Mouse (Mus musculus) heart, adult 2 months (tissue): ENCODE results near the gene Mum1. TPM values are rescaled to one million over a fixed set of nuclear protein-coding genes. Genes with fewer than 3 reads are reported as not detected.
"Not testable (repeated sequence)": the region's sequence is repeated elsewhere in the genome, so short reads cannot be mapped to it uniquely, and the experiment has no call there.

ENCODE experiments used
- DNase-seq, 2 experiments: peaks; one replicate each; pipeline ENCODE4 v3.0.0; 2021
- H3K27ac ChIP-seq: fragments of 200-600 bp; 2 replicates; pipeline ENCODE4 v1.8.1; 2022
- H3K27me3 ChIP-seq: fragments of 200-500 bp; 2 replicates; pipeline ENCODE4 v1.6.1; 2012; ENCODE audit warnings: mild to moderate bottlenecking, low read length, inconsistent platforms, mixed read lengths; ENCODE audit not compliant: control insufficient read depth, insufficient read depth
- H3K36me3 ChIP-seq: fragments of 200-500 bp; 2 replicates; pipeline ENCODE4 v1.6.1; 2012; ENCODE audit warnings: low read length, inconsistent platforms; ENCODE audit not compliant: control insufficient read depth, insufficient read depth
- H3K4me1 ChIP-seq: fragments of 200-500 bp; 2 replicates; pipeline ENCODE4 v1.6.1; 2011; ENCODE audit warnings: low read length; ENCODE audit not compliant: control insufficient read depth, insufficient read depth
- H3K4me3 ChIP-seq: fragments of 200-600 bp; 2 replicates; pipeline ENCODE4 v1.8.1; 2022
- H3K79me2 ChIP-seq: fragments of 200-500 bp; replicated peaks from 2 replicates; pipeline ENCODE4 v1.6.1; 2012; ENCODE audit warnings: mild to moderate bottlenecking, inconsistent platforms, low read length, moderate library complexity, mixed read lengths; ENCODE audit not compliant: control insufficient read depth, insufficient read depth
- H3K9ac ChIP-seq: fragments of 200-500 bp; 2 replicates; pipeline ENCODE4 v1.6.1; 2012; ENCODE audit warnings: low read depth, mild to moderate bottlenecking, control low read depth, inconsistent platforms, low read length, mixed read lengths
- CTCF ChIP-seq: fragments of 200-600 bp; IDR thresholded peaks from 2 replicates; pipeline ENCODE4 v1.8.1; 2022; ENCODE audit warnings: antibody characterized with exemption, mild to moderate bottlenecking, moderate library complexity
- EP300 ChIP-seq: fragments of 200-500 bp; IDR thresholded peaks from 2 replicates; pipeline ENCODE4 v1.6.1; 2011; ENCODE audit warnings: low read depth, low read length, control low read depth; ENCODE audit not compliant: insufficient read depth
- POLR2A ChIP-seq: fragments of 200-500 bp; IDR thresholded peaks from 2 replicates; pipeline ENCODE4 v1.6.1; 2011; ENCODE audit warnings: mild to moderate bottlenecking, low read depth, low read length, control low read depth; ENCODE audit not compliant: insufficient read depth
- WGBS: fragments of 180-500 bp; shearing (Covaris S2); methylation state at CpG from one replicate; pipeline ENCODE4 v1.1.7; 2018; 5-methylcytosine and 5-hydroxymethylcytosine counted together
- intact Hi-C: fragments of 180-260 bp; cut with DNase I; formaldehyde crosslinking; loops from one replicate; pipeline ENCODE4 v1.15.1; 2025
- polyA plus RNA-seq: library from polyadenylated mRNA; depleted of rRNA; stranded (reverse); fragments of >200 nt; gene quantifications from 2 replicates; pipeline ENCODE4 v1.2.3, GENCODE M21; 2012
- total RNA-seq, 2 experiments: library from RNA; stranded (reverse); gene quantifications; 2 replicates each; pipeline ENCODE4 v1.2.3; 2021

Mum1 gene
- total and polyA plus RNA-seq, 3 experiments: 11.1 to 19.4 (median 11.8) TPM

DNA sequence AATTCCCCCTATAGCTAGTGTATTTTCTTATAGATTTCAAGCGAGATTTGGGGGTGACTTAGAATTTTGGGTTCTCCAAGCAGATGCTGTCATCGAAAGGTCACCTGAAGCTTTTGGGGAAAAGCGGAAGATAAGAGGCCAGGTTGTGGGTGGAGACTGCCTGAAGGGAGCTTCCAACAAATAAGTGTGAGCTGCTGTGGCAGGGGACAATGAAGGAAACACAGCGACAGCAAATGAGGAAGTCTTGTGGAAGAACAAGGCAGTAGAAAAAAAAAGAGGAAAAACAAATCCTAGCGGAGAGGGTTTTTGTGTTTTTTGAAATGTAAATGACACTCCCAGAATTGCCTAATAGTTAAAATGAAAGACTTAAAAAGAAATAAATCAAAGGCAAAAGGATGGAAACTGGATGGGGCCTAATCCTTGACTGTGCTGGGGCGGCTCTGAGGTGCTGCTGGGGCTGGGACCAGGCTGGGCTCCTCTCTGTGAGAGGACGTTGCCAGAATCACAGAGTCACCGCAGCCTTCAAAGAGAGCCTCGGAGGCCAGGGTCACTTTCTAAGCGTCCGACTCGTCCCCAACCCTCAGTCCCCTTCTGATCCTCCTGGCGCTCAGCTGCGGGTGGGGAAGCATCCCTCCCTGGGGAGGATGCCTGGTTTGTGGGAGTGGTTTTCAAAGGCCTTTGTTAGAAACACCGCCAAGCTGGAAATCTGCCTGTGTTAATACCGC lies 11.0 kb upstream of the Mum1 start:
- Histone ChIP-seq H3K4me1 (no peaks in the 10 kb centered on the region), H3K27me3 (no peaks in the 10 kb centered on the region), H3K9ac (no peak overlapping the region), H3K79me2 (no peaks in the 10 kb centered on the region), H3K27ac (no peak overlapping the region), H3K36me3 (no peaks in the 10 kb centered on the region), H3K4me3 (no peak overlapping the region)
- DNase-seq: no peak
- intact Hi-C loops: no loop called here
- TF ChIP-seq CTCF: no peak
- no peak for TF ChIP-seq EP300
- no peak for TF ChIP-seq POLR2A
- whole genome bisulfite sequencing: 42% methylated on average over 16 of the region's 16 CpGs

DNA sequence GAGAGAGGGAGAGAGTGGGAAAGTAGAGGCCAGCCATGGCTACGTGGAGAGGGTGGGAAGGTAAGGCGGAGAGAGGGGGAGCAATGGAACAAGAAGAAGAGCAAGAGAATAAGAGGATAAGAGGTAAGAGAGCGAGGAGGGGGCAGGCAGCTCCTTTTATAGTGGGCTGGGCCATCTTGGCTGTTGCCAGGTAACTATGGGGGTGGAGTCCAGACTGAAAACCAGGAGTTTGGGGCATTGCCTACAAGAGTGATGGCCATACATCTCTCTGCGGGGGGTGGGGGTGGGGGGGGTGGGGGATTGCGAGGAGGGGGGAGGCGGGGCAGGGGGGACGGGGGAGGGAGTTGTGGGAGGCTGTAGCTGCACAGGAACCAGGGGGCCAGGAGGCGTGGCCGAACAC lies 5.6 kb upstream of the Mum1 start:
- H3K36me3 ChIP-seq: no peaks in the 10 kb centered on the region
- no peaks in the 10 kb centered on the region for H3K27me3 ChIP-seq
- no peak overlapping the region for H3K9ac ChIP-seq
- H3K4me1 ChIP-seq: no peaks in the 10 kb centered on the region; the same call in 1 of the 2 replicates
- no peak for DNase-seq
- intact Hi-C loops: no loop called here
- no peak overlapping the region for H3K4me3 ChIP-seq
- H3K79me2 ChIP-seq: no peaks in the 10 kb centered on the region
- 57% methylated on average over 6 of the region's 9 CpGs for WGBS
- TF ChIP-seq POLR2A: no peak
- H3K27ac ChIP-seq: no peak overlapping the region

DNA sequence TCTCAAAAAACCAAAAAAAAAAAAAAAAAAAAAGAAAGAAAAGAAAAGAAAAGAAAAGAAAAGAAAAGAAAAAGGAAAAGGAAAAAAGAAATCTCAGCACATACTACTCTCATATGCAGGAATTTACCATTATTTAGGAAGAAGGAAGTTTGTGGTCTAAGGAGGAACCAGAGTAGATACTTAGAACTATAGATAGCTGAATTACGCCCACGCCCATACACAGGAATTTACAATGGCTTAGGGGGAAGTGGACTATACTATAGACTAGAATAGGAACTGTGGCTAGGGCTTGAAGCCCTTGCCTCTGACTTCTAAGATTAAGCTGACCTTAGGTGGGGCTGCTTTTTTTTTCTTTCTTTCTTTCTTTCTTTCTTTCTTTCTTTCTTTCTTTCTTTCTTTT lies 3.1 kb upstream of the Mum1 start:
- H3K79me2 ChIP-seq, H3K4me1 ChIP-seq, H3K4me3 ChIP-seq, H3K27me3 ChIP-seq, H3K27ac ChIP-seq, DNase-seq, H3K9ac ChIP-seq, H3K36me3 ChIP-seq, intact Hi-C loops: not testable (repeated sequence)
- 73% methylated on average over 2 of the region's 2 CpGs for WGBS

DNA sequence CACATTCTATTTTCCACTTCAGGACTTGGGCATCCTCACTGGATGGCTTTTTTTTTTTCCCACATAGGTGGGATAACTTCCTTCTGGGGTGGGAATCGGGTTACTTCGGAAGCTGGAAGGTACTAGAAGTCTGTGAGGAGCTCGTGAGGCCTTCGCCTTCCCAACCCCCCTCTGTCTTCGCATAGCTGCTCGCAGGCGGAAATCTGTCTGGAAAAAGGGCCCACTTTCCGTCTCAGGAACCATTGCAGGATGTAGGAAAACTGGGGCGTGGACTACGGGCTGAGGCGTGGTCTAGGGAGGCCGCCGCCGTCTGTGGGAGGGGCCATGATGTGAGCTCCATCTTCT lies 191 bp upstream of the Mum1 start:
- Histone ChIP-seq H3K27ac (peak overlapping the region; percentile 90), H3K79me2 (no peaks in the 10 kb centered on the region), H3K9ac (peak overlapping the region; percentile 33; the same call in 1 of the 2 replicates), H3K4me3 (peak overlapping the region; percentile 21), H3K4me1 (no peaks in the 10 kb centered on the region; the same call in 1 of the 2 replicates), H3K27me3 (no peaks in the 10 kb centered on the region), H3K36me3 (no peaks in the 10 kb centered on the region)
- intact Hi-C loops: loop anchor here (2.0 to 5.0 kb wide), 3 partner anchors 23 to 49 kb away; partner anchors contain the start of genes Efna2 and Ndufs7
- 2% methylated on average over 14 of the region's 14 CpGs for WGBS
- DNase-seq: no peak
- TF ChIP-seq EP300 (peak; percentile 69; the same call in 1 of the 2 replicates), CTCF (no peak), POLR2A (peak; percentile 84)

DNA sequence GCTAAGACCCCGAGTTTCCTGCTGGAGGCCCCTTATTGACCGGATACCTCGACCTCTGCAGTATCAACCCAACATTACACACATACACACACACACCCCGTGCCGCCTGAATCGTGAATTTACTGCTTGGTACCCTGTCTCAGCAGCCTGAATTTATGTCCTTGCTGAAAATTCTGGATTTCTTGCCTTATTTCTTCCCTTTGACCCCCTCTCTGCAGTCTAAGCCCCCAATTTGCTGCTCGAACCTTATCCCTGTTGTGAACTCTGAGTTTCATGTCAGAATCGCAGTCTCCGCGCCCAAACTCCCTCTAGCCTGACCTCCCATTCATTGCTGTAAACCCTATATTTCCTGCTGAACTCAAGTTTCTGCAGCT lies 919 bp downstream of the Mum1 start:
- H3K36me3 ChIP-seq: no peaks in the 10 kb centered on the region
- peak overlapping the region; percentile 88 for H3K27ac ChIP-seq
- no peaks in the 10 kb centered on the region for H3K79me2 ChIP-seq
- TF ChIP-seq CTCF (no peak), POLR2A (no peak), EP300 (no peak)
- peak overlapping the region; percentile 65 for H3K9ac ChIP-seq
- 8% methylated on average over 10 of the region's 10 CpGs for WGBS
- H3K4me3 ChIP-seq: peak overlapping the region; percentile 79
- DNase-seq: no peak
- H3K4me1 ChIP-seq: no peaks in the 10 kb centered on the region; the same call in 1 of the 2 replicates
- no peaks in the 10 kb centered on the region for H3K27me3 ChIP-seq
- intact Hi-C loops: loop anchor here (2.0 to 5.0 kb wide), 3 partner anchors 22 to 50 kb away; partner anchors contain the start of genes Efna2 and Ndufs7

DNA sequence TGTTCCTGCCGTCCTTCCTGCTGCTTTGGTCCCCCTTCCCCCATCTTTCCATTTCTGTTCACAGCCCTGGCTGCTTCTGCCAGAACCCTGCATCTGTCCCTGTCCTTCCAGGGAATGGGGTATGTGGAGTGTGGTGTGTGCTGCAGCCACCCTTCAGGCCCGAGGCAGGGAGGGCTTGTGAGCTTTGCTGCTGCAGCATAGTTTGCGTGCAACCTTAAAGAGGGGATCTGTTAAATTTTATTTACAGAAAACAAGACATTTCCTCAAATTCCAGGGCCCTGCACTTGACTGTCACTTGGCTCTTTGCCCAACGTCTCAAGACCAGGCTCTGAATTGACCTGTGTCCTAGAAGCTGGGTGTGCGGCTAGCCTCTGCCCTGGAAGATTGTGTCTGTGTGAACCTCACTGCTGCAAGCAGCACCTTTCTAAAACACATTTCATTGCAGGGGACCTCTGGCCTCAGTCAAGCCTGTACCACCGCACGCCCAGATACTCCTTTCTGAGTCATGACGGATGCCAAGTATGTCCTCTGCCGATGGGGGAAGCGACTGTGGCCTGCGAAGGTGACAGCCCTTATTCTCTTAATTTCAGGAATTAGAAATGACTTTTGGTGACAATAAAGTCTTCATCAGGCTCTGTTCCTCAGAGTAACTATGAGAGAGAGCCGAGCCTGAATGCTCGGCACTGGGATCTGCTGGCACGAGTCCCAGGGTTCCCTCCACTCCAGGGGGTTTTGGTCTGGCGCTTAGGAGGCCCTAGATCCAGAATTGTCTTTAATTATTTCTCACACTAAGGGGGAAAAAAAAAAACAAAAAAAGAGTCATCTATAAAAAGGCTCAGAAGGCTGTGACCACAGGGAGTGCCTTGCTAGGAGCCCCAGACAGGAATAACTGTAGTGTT lies 1.9 kb downstream of the Mum1 start:
- Histone ChIP-seq H3K4me1 (no peaks in the 10 kb centered on the region; the same call in 1 of the 2 replicates), H3K27ac (no peak overlapping the region), H3K27me3 (no peaks in the 10 kb centered on the region), H3K9ac (no peak overlapping the region), H3K4me3 (no peak overlapping the region), H3K79me2 (no peaks in the 10 kb centered on the region), H3K36me3 (no peaks in the 10 kb centered on the region)
- 45% methylated on average over 15 of the region's 15 CpGs for WGBS
- DNase-seq: no peak
- intact Hi-C loops: loop anchor here (2.0 to 5.0 kb wide), 3 partner anchors 21 to 51 kb away; partner anchors contain the start of genes Efna2 and Ndufs7
- TF ChIP-seq EP300 (no peak), POLR2A (no peak), CTCF (no peak)
